Mouse (Mus musculus): ENCODE measurements at regions not wholly inside any gene's neighbourhood (a gene's known extent, or its start where the extent isn't known, plus 50 kb on each side); places are given as distances from the start of the nearest gene placed in this dataset.

DNA sequence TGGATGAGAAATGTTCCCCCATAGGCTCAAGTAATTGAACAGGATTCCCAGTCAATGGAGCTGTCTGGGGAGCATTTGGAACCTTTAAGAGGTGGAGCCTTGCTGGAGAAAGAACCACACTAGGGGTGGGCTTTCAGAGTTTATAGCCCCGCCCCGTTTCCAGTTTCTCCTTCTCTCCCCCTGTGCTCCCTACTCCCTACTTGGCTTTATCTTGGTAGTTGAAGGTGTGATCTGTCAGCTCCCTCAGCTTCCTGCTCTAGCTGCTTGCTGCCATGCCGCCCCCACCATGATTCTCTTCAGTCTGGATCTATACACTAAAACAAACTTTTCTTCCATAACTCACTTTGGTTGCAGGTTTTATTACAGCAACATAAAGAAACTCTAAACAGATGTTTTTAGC lies 59.5 kb upstream of the Pabpc6 start:
- TF ChIP-seq CTCF (conservative IDR thresholded peaks at IDR 0.05; ENCODE audit: low read length) (no peak), POU5F1 (IDR thresholded peaks at IDR 0.05; ENCODE audit: borderline replicate concordance, low read length) (no peak)
